Mouse (Mus musculus): ENCODE data around the gene Anapc16. TPM values are rescaled to one million over a fixed set of nuclear protein-coding genes. Genes with fewer than 3 reads are reported as not detected.

The Anapc16 gene
- polyA plus RNA-seq, 1 experiment = 104 TPM

DNA sequence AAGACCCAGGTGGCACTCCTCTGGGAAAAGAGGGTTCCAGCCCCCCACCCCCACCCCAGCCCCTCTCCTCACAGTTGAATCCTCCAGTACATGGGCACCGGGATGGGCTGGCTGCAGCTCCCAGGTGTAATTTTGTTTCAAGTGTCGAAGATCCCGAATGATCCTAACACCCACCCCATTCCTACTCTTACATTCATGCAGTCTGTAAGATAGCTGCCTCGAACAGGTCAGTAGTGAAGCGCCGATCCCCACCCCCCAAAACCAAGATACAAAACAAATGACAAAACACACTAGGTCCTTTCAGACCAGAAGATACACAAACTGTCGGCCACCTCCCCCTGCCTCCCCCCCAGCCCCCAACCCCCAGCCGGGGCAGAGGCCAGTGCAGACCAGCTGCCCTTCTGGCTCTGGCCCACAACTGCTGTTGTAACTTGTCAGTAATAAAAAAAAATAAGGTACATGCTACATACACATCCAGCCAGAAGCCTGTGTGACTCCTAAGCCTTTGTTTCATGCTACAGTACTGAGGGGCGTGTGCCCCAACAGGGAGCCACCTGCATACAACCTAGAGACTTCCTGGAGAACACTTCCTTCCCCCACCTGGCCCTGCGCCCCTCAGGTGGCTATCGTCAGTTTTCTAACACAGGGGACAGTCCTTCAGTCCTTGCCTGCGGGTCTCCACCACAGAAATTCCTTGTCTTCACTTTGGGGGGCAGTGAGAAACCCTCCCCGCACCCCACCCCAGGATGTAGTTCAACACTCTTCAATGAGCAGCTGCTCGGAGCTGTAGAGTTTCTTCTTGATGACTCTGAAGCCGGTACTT is 52.9 kb downstream of the Anapc16 start:
- H3K4me3 ChIP-seq (ENCODE audit: insufficient read depth, poor library complexity, severe bottlenecking) = peak overlapping the region; percentile 93
- no peaks in the 10 kb centered on the region for H3K27me3 ChIP-seq (ENCODE audit: control insufficient read depth, insufficient read depth, insufficient read length)
- TF ChIP-seq CEBPB (IDR thresholded peaks at IDR 0.05; ENCODE audit: low read depth) (no peak), MYOD1 (IDR thresholded peaks at IDR 0.05; ENCODE audit: control insufficient read depth, insufficient read length, low read depth) (no peak), USF1 (IDR thresholded peaks at IDR 0.05; ENCODE audit: low read depth) (no peak), MAX (IDR thresholded peaks at IDR 0.05) (no peak), MYOG (IDR thresholded peaks at IDR 0.05; ENCODE audit: control insufficient read depth, extremely low read depth, insufficient read length) (no peak)
- peaks cover 5% of the 10 kb centered on the region for H3K36me3 ChIP-seq (ENCODE audit: control insufficient read depth, insufficient read depth)
- peaks cover 21% of the 10 kb centered on the region for H3K79me2 ChIP-seq (ENCODE audit: control insufficient read depth, insufficient read depth)
- peaks cover 17% of the 10 kb centered on the region for H3K79me3 ChIP-seq (ENCODE audit: low read depth)
- H3ac ChIP-seq (ENCODE audit: control insufficient read depth, insufficient read length, low read depth) = peak overlapping the region; percentile 84

DNA sequence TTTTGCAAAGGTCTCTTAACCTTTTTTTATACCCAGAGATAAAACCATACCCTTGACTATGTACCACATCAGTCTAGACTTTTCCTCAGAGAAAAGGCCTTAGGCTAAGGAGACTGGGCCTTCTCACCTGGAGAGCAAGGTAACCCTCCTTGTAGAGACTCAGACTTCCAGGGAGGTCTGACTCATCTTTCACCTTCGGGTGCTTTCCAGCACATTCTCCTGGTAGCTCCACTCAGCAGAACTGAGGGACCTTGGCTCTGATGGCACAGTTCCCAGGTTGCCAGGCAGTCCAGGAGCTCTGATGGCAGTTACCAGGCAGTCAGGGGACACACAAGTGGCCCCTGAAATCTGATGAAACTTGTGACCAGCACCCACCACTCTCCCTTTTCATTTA is 53.7 kb downstream of the Anapc16 start:
- peaks cover 21% of the 10 kb centered on the region for H3K79me2 ChIP-seq (ENCODE audit: control insufficient read depth, insufficient read depth)

DNA sequence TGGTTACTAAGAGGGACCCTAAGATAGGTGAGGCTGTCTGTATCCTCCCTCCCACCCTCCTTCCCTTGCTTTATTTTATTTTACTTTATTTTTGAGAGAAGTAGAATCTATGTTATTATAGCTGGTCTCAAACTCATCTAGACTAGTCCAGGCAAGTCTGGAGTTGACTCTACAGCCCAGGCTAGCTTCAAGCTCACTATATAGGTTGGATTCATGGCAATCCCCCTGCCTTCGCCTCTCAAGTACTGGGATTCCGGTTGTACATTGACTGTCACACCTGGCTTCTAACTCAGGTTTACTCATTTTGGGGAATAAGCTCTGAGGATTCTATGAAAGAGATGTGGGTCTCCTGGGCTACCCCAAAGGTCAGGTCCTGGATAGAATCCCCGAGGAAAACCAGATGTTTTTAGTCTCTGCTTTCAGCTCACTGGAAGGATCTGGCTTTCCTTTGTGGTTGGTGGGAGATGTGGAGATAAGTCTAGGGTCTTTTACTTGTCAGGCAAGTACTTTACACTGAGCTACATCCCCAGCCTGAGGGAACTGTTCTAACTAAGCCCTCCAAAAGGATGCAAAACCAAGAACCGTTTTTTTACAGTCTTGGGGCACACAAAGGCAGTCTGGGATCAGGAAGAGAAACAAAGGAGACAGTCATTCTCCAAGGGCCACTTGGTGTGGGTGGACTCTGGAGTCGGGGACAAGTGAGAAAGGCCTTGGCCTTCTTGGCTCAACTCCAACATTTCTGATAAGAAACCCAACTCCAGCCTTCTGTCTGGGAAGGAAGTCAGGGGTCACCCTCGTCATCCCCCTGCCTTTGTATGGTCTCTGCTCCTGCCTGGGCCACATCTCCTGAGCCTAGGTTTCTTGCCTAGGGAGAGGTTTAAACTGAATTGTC is 54.3 kb downstream of the Anapc16 start:
- H3K4me3 ChIP-seq (ENCODE audit: insufficient read depth, poor library complexity, severe bottlenecking) = no peak overlapping the region
- peaks cover 21% of the 10 kb centered on the region for H3K79me2 ChIP-seq (ENCODE audit: control insufficient read depth, insufficient read depth)
- H3K79me3 ChIP-seq (ENCODE audit: low read depth) = peaks cover 17% of the 10 kb centered on the region
- no peak overlapping the region for H3ac ChIP-seq (ENCODE audit: control insufficient read depth, insufficient read length, low read depth)
- H3K27me3 ChIP-seq (ENCODE audit: control insufficient read depth, insufficient read depth, insufficient read length) = no peaks in the 10 kb centered on the region
- TF ChIP-seq FOSL1 (IDR thresholded peaks at IDR 0.05; ENCODE audit: insufficient read depth, low read length, poor library complexity, severe bottlenecking) (no peak), MAX (IDR thresholded peaks at IDR 0.05) (no peak), CTCF (IDR thresholded peaks at IDR 0.05; ENCODE audit: control insufficient read depth, insufficient read depth, insufficient read length) (no peak), MYOG (IDR thresholded peaks at IDR 0.05; ENCODE audit: control insufficient read depth, extremely low read depth, insufficient read length) (no peak), CEBPB (IDR thresholded peaks at IDR 0.05; ENCODE audit: low read depth) (no peak), USF1 (IDR thresholded peaks at IDR 0.05; ENCODE audit: low read depth) (no peak), MYOD1 (IDR thresholded peaks at IDR 0.05; ENCODE audit: control insufficient read depth, insufficient read length, low read depth) (no peak)
- H3K36me3 ChIP-seq (ENCODE audit: control insufficient read depth, insufficient read depth) = peaks cover 5% of the 10 kb centered on the region

More for the DNA sequence above, 53.7 kb downstream of the Anapc16 start:
- Histone ChIP-seq H3K4me3 (ENCODE audit: insufficient read depth, poor library complexity, severe bottlenecking) (no peak overlapping the region), H3K27me3 (ENCODE audit: control insufficient read depth, insufficient read depth, insufficient read length) (no peaks in the 10 kb centered on the region), H3K36me3 (ENCODE audit: control insufficient read depth, insufficient read depth) (peaks cover 5% of the 10 kb centered on the region), H3K79me3 (ENCODE audit: low read depth) (peaks cover 17% of the 10 kb centered on the region), H3ac (ENCODE audit: control insufficient read depth, insufficient read length, low read depth) (no peak overlapping the region)
- no peak for TF ChIP-seq MAX (IDR thresholded peaks at IDR 0.05)

DNA sequence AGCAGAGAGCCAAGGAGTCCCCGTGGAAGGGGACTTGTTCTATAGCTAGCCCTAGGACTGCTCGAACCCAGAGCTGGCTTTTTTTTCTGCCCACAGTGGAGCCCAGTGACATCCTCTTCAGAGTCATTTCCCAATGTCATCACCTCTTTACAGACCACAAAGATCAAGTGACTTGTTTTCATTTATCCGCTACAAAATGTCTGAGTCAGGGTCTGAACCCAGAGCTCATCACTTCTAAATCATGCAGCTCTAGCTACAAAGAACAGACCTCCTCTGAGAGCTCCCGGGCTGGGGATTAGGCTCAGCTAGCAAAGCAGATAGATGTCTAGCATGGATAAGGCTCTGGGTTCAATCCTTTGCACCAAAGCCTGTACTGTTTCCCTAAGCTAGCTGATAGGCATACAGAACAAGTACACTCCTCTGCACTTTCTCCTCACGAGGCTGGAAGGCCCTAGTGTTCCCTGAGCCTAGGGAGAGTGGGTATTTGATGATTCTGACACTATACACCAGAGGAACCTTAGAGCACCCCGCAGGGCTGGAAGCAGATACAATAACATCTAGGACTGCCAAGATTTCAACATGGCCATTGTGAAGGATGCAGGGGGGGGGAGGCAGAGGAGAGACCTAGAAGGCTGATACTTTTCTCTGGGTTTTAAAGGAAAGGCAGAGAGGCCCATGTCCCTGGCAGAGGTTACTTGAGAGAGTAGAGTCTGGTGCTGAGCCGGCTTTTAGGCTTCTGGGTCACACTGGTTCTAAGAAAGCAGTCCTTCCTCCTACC is 55.5 kb downstream of the Anapc16 start:
- H3ac ChIP-seq (ENCODE audit: control insufficient read depth, insufficient read length, low read depth) = no peak overlapping the region
- peaks cover 5% of the 10 kb centered on the region for H3K36me3 ChIP-seq (ENCODE audit: control insufficient read depth, insufficient read depth)
- peaks cover 21% of the 10 kb centered on the region for H3K79me2 ChIP-seq (ENCODE audit: control insufficient read depth, insufficient read depth)
- no peaks in the 10 kb centered on the region for H3K27me3 ChIP-seq (ENCODE audit: control insufficient read depth, insufficient read depth, insufficient read length)
- H3K4me3 ChIP-seq (ENCODE audit: insufficient read depth, poor library complexity, severe bottlenecking) = no peak overlapping the region
- H3K79me3 ChIP-seq (ENCODE audit: low read depth) = peaks cover 17% of the 10 kb centered on the region
- no peak for TF ChIP-seq FOSL1 (IDR thresholded peaks at IDR 0.05; ENCODE audit: insufficient read depth, low read length, poor library complexity, severe bottlenecking)

DNA sequence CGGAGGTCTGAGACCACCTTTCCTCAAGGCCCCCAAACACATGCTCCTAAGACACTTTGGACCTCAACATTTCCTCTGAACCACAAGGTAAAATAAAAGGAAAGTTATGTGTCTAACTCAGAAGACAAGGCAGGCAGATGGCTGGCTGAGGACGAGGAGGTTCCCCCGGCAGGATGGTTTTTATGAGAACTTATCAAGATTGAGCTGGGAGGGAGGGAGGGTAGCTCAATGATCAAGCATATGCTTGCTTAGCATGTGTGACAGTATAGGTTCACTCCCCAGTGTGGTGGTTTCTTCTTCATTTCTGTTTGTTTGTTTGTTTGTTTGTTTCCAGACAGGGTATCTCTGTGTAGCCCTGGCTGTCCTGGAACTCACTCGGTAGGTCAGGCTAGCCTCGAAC is 56.6 kb downstream of the Anapc16 start:
- Histone ChIP-seq H3K36me3 (ENCODE audit: control insufficient read depth, insufficient read depth) (peaks cover 5% of the 10 kb centered on the region), H3K79me3 (ENCODE audit: low read depth) (peaks cover 15% of the 10 kb centered on the region), H3K4me3 (ENCODE audit: insufficient read depth, poor library complexity, severe bottlenecking) (no peak overlapping the region), H3K27me3 (ENCODE audit: control insufficient read depth, insufficient read depth, insufficient read length) (no peaks in the 10 kb centered on the region), H3ac (ENCODE audit: control insufficient read depth, insufficient read length, low read depth) (no peak overlapping the region), H3K79me2 (ENCODE audit: control insufficient read depth, insufficient read depth) (peaks cover 18% of the 10 kb centered on the region)
- no peak for TF ChIP-seq MYOG (IDR thresholded peaks at IDR 0.05; ENCODE audit: control insufficient read depth, extremely low read depth, insufficient read length)

DNA sequence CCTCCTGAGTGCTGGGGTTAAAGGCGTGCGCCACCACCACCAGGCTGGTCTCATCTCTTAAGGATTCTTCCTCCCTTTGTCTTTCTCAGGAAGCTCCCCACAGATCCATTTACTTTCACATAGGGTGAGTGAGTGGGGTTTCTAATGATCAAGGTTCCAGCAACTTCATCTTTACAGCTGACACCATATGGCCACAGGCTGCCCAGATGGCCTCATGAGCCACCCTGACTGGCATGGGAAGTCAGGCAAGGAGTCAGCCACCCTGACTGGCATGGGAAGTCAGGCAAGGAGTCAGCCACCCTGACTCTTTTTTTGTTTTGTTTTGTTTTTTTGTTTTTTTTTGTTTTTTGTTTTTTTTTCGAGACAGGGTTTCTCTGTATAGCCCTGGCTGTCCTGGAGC is 57.5 kb downstream of the Anapc16 start:
- peaks cover 8% of the 10 kb centered on the region for H3K79me2 ChIP-seq (ENCODE audit: control insufficient read depth, insufficient read depth)
- no peak overlapping the region for H3K4me3 ChIP-seq (ENCODE audit: insufficient read depth, poor library complexity, severe bottlenecking)
- H3ac ChIP-seq (ENCODE audit: control insufficient read depth, insufficient read length, low read depth) = no peak overlapping the region
- peaks cover 5% of the 10 kb centered on the region for H3K79me3 ChIP-seq (ENCODE audit: low read depth)
- no peak for TF ChIP-seq CEBPB (IDR thresholded peaks at IDR 0.05; ENCODE audit: low read depth)
- no peak for TF ChIP-seq MYOD1 (IDR thresholded peaks at IDR 0.05; ENCODE audit: control insufficient read depth, insufficient read length, low read depth)
- no peak for TF ChIP-seq USF1 (IDR thresholded peaks at IDR 0.05; ENCODE audit: low read depth)
- no peak for TF ChIP-seq MAX (IDR thresholded peaks at IDR 0.05)
- no peak for TF ChIP-seq MYOG (IDR thresholded peaks at IDR 0.05; ENCODE audit: control insufficient read depth, extremely low read depth, insufficient read length)
- no peak for TF ChIP-seq FOSL1 (IDR thresholded peaks at IDR 0.05; ENCODE audit: insufficient read depth, low read length, poor library complexity, severe bottlenecking)
- TF ChIP-seq CTCF (IDR thresholded peaks at IDR 0.05; ENCODE audit: control insufficient read depth, insufficient read depth, insufficient read length) = no peak
- H3K27me3 ChIP-seq (ENCODE audit: control insufficient read depth, insufficient read depth, insufficient read length) = no peaks in the 10 kb centered on the region
- peaks cover 5% of the 10 kb centered on the region for H3K36me3 ChIP-seq (ENCODE audit: control insufficient read depth, insufficient read depth)

Measured in C2C12 (cell line).